Mouse (Mus musculus): ENCODE data around the gene Pmvk. TPM values are rescaled to one million over a fixed set of nuclear protein-coding genes. Genes with fewer than 3 reads are reported as not detected.

The Pmvk gene
- total RNA-seq, 2 experiments from 2014 or later = 43.4 to 45.9 TPM

- DNase-seq (ENCODE audit: extremely low spot score in 1 of 2, low spot score in 2 of 2) = no peak
- intact Hi-C loops (cut with DNase I) = no loop called here
Measured at GRCm38 (mm10) chr3:89502551-89502950, 48.2 kb downstream of the Pmvk start.

GRCm38 (mm10) chr3:89508041-89508440 is 53.7 kb downstream of the Pmvk start:
- DNase-seq (ENCODE audit: extremely low spot score in 1 of 2, low spot score in 2 of 2) = no peak
- intact Hi-C loops (cut with DNase I) = no loop called here

GRCm38 (mm10) chr3:89510979-89511378 is 56.6 kb downstream of the Pmvk start:
- peak in 1 of 2 experiments; percentile 65 for DNase-seq (ENCODE audit: extremely low spot score in 1 of 2, low spot score in 2 of 2)
- intact Hi-C loops (cut with DNase I) = loop anchor here (5.0 to 10.0 kb wide), 2 partner anchors 261 to 334 kb away; partner anchors contain the start of gene Ube2q1

GRCm38 (mm10) chr3:89511400-89511799 is 57.1 kb downstream of the Pmvk start:
- DNase-seq (ENCODE audit: extremely low spot score in 1 of 2, low spot score in 2 of 2) = no peak
- intact Hi-C loops (cut with DNase I) = loop anchor here (5.0 to 10.0 kb wide), 2 partner anchors 261 to 333 kb away; partner anchors contain the start of gene Ube2q1

GRCm38 (mm10) chr3:89512225-89512624 is 57.9 kb downstream of the Pmvk start:
- intact Hi-C loops (cut with DNase I) = loop anchor here (5.0 to 10.0 kb wide), 2 partner anchors 260 to 333 kb away; partner anchors contain the start of gene Ube2q1

GRCm38 (mm10) chr3:89515444-89515843 is 61.1 kb downstream of the Pmvk start:
- intact Hi-C loops (cut with DNase I) = loop anchor here (10.0 kb wide), 1 partner anchor 329 kb away; no protein-coding TSS in a partner anchor

More at GRCm38 (mm10) chr3:89512225-89512624, 57.9 kb downstream of the Pmvk start:
- DNase-seq (ENCODE audit: extremely low spot score in 1 of 2, low spot score in 2 of 2) = no peak

GRCm38 (mm10) chr3:89516321-89516720 is 62.0 kb downstream of the Pmvk start:
- DNase-seq (ENCODE audit: extremely low spot score in 1 of 2, low spot score in 2 of 2) = no peak
- intact Hi-C loops (cut with DNase I) = loop anchor here (10.0 kb wide), 1 partner anchor 328 kb away; no protein-coding TSS in a partner anchor

More at GRCm38 (mm10) chr3:89515444-89515843, 61.1 kb downstream of the Pmvk start:
- no peak for DNase-seq (ENCODE audit: extremely low spot score in 1 of 2, low spot score in 2 of 2)

Other genes starting within 250 kb of the Pmvk start
- gene Thbs3, start 239.4 kb upstream of the Pmvk start, total RNA-seq (2021) = 10 to 100 TPM; 27.8 to 31.4 TPM
- 100 to 1,000 TPM in 1 of 2 experiments, 10 to 100 TPM in 1; 98.6 to 102 TPM for gene Mtx1, start 227.5 kb upstream of the Pmvk start, total RNA-seq (2021)
- 1 to 10 TPM in 1 of 2 experiments, under 1 TPM in 1; 0.58 to 1.8 TPM for gene Muc1, start 225.5 kb upstream of the Pmvk start, total RNA-seq (2021)
- gene Krtcap2, start 208.6 kb upstream of the Pmvk start, total RNA-seq (2021) = 10 to 100 TPM; 72.1 to 92.1 TPM
- 100 to 1,000 TPM; 112 to 118 TPM for gene Trim46, start 208.2 kb upstream of the Pmvk start, total RNA-seq (2021)
- gene Dpm3, start 195.2 kb upstream of the Pmvk start, total RNA-seq (2021) = 10 to 100 TPM; 47.1 to 51.1 TPM
- gene Slc50a1, start 184.0 kb upstream of the Pmvk start, total RNA-seq (2021) = 10 to 100 TPM; 17.9 to 22.3 TPM
- 1 to 10 TPM; 3.3 to 4.4 TPM for gene Efna1, start 173.4 kb upstream of the Pmvk start, total RNA-seq (2021)
- 10 to 100 TPM; 47.7 to 56.7 TPM for gene Efna3, start 131.6 kb upstream of the Pmvk start, total RNA-seq (2021)
- gene Efna4, start 116.5 kb upstream of the Pmvk start, total RNA-seq (2021) = 1 to 10 TPM in 1 of 2 experiments, under 1 TPM in 1; 0.34 to 1.1 TPM
- 10 to 100 TPM; 93.0 to 96.9 TPM for gene Adam15, start 104.5 kb upstream of the Pmvk start, total RNA-seq (2021)
- gene Dcst2, start 92.6 kb upstream of the Pmvk start, total RNA-seq (2021) = under 1 TPM; 0.39 to 0.41 TPM
- not detected for gene Dcst1, start 89.3 kb upstream of the Pmvk start, total RNA-seq (2021)
- gene Zbtb7b, start 59.8 kb upstream of the Pmvk start, total RNA-seq (2021) = 1 to 10 TPM; 6.9 TPM
- gene Lenep, start 51.7 kb upstream of the Pmvk start, total RNA-seq (2021) = not detected
- gene Flad1, start 42.7 kb upstream of the Pmvk start, total RNA-seq (2021) = 10 to 100 TPM; 31.9 to 32.7 TPM
- 1 to 10 TPM; 7.4 to 8.0 TPM for gene Cks1b, start 36.2 kb upstream of the Pmvk start, total RNA-seq (2021)
- gene Shc1, start 36.1 kb upstream of the Pmvk start, total RNA-seq (2021) = 10 to 100 TPM; 12.2 to 13.8 TPM
- 10 to 100 TPM; 46.0 to 50.6 TPM for gene Pygo2, start 24.3 kb upstream of the Pmvk start, total RNA-seq (2021)
- 10 to 100 TPM; 32.8 to 33.8 TPM for gene Pbxip1, start 17.8 kb upstream of the Pmvk start, total RNA-seq (2021)
- 10 to 100 TPM; 22.9 to 23.7 TPM for gene Kcnn3, start 65.6 kb downstream of the Pmvk start, total RNA-seq (2021)

Measured in left cerebral cortex, postnatal 10 days (tissue).